Mouse (Mus musculus): ENCODE measurements around the gene Tpst1. TPM values are rescaled to one million over a fixed set of nuclear protein-coding genes. Genes with fewer than 3 reads are reported as not detected.

Gene Tpst1
- polyA plus RNA-seq, 1 experiment from 2014 or later: 60.4 TPM

DNA sequence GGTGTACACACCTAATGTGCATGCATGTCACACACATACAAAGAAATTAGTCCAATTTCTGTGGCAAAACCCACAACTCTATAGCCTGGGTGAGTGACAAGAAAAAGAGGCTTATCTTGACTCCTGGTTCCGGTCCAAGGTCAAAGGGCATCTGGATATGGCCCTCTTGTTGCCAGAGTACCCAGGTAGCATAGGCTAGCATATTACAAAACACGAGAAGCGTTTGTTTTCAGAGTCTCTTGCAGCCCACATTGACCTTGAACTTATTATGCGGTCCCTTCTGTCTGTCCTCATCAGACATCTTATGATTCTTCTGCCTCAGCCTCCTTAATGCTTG, 12.8 kb upstream of the Tpst1 start:
- 93% methylated on average over 4 of the region's 4 CpGs for WGBS
- no peak for DNase-seq (ENCODE audit: low spot score)
- H3K27me3 ChIP-seq (ENCODE audit: low read depth, poor library complexity, severe bottlenecking): no peaks in the 10 kb centered on the region
- H3K9me3 ChIP-seq (replicated peaks): no peaks in the 10 kb centered on the region
- peaks cover 52% of the 10 kb centered on the region for H3K36me3 ChIP-seq
- H3K4me1 ChIP-seq: peaks cover 3% of the 10 kb centered on the region
- H3K4me3 ChIP-seq: no peak overlapping the region
- no peak overlapping the region for H3K27ac ChIP-seq (replicated peaks)

DNA sequence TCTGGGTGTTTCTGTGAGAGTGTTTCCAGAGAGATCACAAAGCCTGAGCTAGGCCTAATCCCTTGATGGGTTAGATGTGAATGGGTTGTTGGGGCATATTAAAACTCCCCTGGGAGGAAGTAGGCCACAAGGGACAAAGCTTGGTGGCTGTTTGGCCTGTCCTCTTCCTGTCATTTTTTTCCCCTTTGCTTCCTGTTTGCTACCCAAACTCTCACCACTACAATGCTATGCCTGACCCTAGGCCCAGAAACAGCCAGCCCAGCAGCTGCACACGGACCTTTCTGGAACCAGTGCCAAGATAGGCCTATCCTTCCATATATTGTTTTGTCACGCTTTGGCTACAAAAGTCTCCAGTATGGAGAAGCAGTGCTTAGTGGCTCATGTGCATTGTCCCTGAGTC, 11.0 kb upstream of the Tpst1 start:
- H3K27ac ChIP-seq (replicated peaks): no peak overlapping the region
- no peaks in the 10 kb centered on the region for H3K27me3 ChIP-seq (ENCODE audit: low read depth, poor library complexity, severe bottlenecking)
- H3K4me1 ChIP-seq: peaks cover 3% of the 10 kb centered on the region
- 84% methylated on average over 2 of the region's 2 CpGs for WGBS
- H3K36me3 ChIP-seq: peaks cover 48% of the 10 kb centered on the region
- no peak for DNase-seq (ENCODE audit: low spot score)
- no peak overlapping the region for H3K4me3 ChIP-seq
- H3K9me3 ChIP-seq (replicated peaks): no peaks in the 10 kb centered on the region

DNA sequence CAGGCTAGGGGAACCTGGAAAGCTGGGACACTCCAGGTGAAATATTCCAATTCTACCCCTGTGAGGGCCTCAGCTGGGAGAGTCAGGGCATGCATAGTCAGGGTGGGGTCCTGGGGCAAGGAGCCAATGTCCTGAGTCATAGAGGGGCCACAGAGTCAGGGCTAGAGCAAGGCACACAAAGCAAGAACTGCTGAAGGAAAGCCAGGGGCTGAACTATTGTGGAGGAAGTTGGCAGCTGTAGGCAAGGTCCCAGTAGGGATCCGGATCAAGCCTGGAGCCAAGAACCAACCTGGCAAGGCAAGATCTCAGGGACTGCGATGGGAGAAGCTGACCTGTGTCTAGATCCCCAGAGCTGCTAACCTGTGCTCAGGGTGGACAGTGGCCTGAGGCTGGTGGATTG, 9.4 kb upstream of the Tpst1 start:
- H3K36me3 ChIP-seq: peaks cover 38% of the 10 kb centered on the region
- no peak for DNase-seq (ENCODE audit: low spot score)
- H3K4me3 ChIP-seq: no peak overlapping the region
- 81% methylated on average over 2 of the region's 2 CpGs for WGBS
- no peaks in the 10 kb centered on the region for H3K9me3 ChIP-seq (replicated peaks)
- no peak overlapping the region for H3K27ac ChIP-seq (replicated peaks)
- H3K27me3 ChIP-seq (ENCODE audit: low read depth, poor library complexity, severe bottlenecking): no peaks in the 10 kb centered on the region
- peaks cover 3% of the 10 kb centered on the region for H3K4me1 ChIP-seq

DNA sequence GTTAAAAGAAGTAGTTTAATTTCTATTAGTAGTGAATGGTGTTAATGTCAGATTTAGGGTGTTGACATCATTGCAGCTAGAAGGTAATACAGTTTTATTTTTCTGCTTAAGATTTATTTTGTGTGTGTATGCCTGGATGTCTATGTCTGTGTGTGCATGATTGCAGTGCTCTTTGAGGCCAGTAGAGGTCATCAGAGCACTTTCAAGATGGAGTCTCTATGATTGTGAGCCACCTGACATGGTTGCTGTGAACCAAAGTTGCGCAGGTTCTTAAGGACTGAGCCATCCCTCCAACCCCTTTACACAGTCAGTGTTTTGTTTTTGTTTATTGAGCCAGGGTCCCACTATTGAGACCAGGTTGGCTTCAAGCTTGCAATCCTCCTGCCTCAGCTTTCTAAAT, 7.5 kb upstream of the Tpst1 start:
- H3K27ac ChIP-seq (replicated peaks): no peak overlapping the region
- H3K4me3 ChIP-seq: no peak overlapping the region
- H3K4me1 ChIP-seq: no peaks in the 10 kb centered on the region
- WGBS: 93% methylated on average over 1 of the region's 1 CpGs
- DNase-seq (ENCODE audit: low spot score): no peak
- no peaks in the 10 kb centered on the region for H3K27me3 ChIP-seq (ENCODE audit: low read depth, poor library complexity, severe bottlenecking)
- H3K36me3 ChIP-seq: peaks cover 20% of the 10 kb centered on the region
- H3K9me3 ChIP-seq (replicated peaks): no peaks in the 10 kb centered on the region

DNA sequence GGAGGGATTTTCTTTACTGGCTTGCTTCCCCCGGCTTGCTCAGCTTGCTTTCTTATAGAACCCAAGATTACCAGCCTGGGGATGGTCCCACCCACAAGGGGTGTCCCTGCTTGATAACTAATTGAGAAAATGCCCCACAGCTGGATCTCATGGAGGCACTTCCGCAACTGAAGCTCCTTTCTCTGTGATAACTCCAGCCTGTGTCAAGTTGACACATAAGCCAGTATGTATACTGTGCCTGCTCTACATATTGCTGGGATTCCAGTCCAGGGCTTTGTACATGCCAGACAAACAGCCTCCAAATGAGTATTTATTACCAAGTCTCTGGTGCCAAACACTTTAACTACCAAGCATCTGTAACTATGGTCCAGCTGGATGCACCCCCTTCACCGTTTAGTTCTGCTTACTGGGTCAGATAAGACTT, 5.3 kb upstream of the Tpst1 start:
- Histone ChIP-seq H3K4me3 (no peak overlapping the region), H3K9me3 (replicated peaks) (no peaks in the 10 kb centered on the region), H3K4me1 (no peaks in the 10 kb centered on the region), H3K27ac (replicated peaks) (no peak overlapping the region), H3K27me3 (ENCODE audit: low read depth, poor library complexity, severe bottlenecking) (no peaks in the 10 kb centered on the region), H3K36me3 (peaks cover under 1% of the 10 kb centered on the region; the same call in 1 of the 2 replicates)
- WGBS: 78% methylated on average over 3 of the region's 3 CpGs
- no peak for DNase-seq (ENCODE audit: low spot score)

DNA sequence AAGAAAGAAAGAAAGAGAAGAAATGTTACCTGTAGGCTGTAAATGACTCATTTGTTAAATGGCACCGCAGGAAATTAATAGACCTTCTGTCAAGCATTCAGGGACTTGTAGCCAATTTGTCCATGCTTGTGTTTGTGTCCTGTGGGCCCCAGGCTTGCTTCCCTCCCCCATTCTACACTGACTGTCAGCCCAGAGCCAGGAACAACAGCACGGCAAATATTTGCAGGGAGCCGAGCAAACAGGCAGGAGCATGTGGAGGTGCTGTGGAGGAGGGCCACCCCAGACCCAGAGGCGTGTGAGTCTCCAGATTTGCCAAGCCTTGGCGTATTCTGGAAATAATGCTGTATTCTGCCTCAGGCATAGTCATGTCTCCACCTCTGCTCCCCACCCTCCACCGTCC, 1.4 kb downstream of the Tpst1 start:
- DNase-seq (ENCODE audit: low spot score): no peak
- H3K4me3 ChIP-seq: no peak overlapping the region
- no peaks in the 10 kb centered on the region for H3K9me3 ChIP-seq (replicated peaks)
- H3K27me3 ChIP-seq (ENCODE audit: low read depth, poor library complexity, severe bottlenecking): peaks cover 12% of the 10 kb centered on the region
- 80% methylated on average over 6 of the region's 6 CpGs for WGBS
- H3K36me3 ChIP-seq: no peaks in the 10 kb centered on the region
- H3K27ac ChIP-seq (replicated peaks): 0 out of 2 replicates have a peak overlapping the region, but pooled peaks have one; percentile 3
- peaks cover 9% of the 10 kb centered on the region for H3K4me1 ChIP-seq

DNA sequence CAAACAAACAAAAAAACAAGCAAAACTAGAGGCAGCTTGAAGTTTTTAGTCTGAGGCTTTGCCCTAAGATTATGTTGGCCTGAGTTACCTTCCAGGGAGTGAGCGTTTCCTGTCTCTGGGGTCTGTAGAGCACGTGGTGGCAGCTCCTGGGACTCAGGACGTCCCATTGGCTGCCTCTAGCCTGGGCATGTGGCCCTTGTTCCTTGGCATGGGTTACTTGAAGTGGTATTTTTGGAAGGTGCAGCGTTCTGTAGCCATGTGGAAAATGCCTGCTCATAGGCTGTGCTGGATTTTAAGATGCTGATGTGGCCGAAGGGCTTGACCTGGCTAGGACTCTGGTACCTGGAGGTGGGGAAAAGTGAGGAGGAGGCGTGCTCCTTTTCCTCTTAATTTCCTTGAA, 3.3 kb downstream of the Tpst1 start:
- Histone ChIP-seq H3K27me3 (ENCODE audit: low read depth, poor library complexity, severe bottlenecking) (peaks cover 12% of the 10 kb centered on the region), H3K4me3 (no peak overlapping the region), H3K9me3 (replicated peaks) (peaks cover 4% of the 10 kb centered on the region; the same call in 1 of the 2 replicates), H3K27ac (replicated peaks) (no peak overlapping the region), H3K4me1 (peaks cover 15% of the 10 kb centered on the region), H3K36me3 (peaks cover 7% of the 10 kb centered on the region)
- no peak for DNase-seq (ENCODE audit: low spot score)
- 72% methylated on average over 6 of the region's 6 CpGs for WGBS

DNA sequence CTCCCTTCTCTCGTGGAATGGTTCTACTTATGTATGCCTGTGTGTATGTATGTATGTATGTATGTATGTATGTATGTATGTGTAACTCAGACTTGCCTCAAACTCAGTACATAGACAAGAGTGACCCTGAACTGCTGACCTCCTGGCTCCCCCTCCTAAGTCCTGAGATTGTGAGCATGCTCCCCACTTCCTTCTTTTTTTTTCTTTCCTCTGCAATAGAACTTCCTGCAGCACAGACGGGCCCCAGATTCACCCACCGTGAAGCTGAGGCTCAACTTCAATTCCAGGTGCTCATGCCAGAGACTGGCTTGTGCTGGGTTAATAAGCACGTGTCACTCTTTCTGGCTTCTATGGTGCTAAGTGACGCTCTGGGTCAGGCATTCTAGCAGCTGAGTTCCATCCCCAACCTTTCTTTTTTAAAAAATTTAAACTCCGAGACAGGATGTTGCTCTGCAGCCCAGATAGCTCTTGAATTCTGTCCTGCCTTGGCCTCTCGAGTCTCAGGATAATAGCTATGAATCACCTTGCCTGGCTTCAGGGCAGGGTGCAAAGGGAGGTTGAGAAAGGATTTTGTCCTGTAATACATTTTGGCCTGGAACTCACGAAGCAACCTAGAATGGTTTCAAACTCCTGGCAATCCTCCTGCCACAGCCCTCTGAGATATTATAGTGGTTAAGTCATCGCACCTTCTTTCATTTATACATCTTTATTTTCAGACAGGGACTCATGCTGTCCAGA, 5.1 kb downstream of the Tpst1 start:
- no peak for DNase-seq (ENCODE audit: low spot score)
- H3K27me3 ChIP-seq (ENCODE audit: low read depth, poor library complexity, severe bottlenecking): peaks cover 12% of the 10 kb centered on the region
- no peak overlapping the region; the same call in 1 of the 2 replicates for H3K27ac ChIP-seq (replicated peaks)
- WGBS: 77% methylated on average over 9 of the region's 9 CpGs
- H3K36me3 ChIP-seq: peaks cover 24% of the 10 kb centered on the region
- peaks cover 15% of the 10 kb centered on the region for H3K4me1 ChIP-seq
- peaks cover 7% of the 10 kb centered on the region; the same call in 1 of the 2 replicates for H3K9me3 ChIP-seq (replicated peaks)
- no peak overlapping the region; the same call in 1 of the 2 replicates for H3K4me3 ChIP-seq

DNA sequence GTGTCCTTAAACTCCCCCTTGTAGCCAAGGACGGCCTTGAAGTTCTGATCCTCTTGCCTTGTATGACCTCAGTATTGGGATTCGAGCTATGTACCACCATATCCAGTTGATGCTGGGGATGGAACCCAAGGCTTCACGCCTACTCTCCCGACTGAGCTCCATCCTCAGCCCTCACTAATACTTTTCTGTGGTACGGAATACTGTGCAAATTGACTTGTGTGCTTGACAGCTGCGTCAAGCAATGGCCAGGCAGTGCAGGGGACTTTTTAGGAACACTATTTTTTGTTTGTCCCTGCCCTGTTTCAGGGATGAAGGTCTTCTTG, 5.7 kb downstream of the Tpst1 start:
- H3K27ac ChIP-seq (replicated peaks): peak overlapping the region; percentile 96
- DNase-seq (ENCODE audit: low spot score): no peak
- H3K27me3 ChIP-seq (ENCODE audit: low read depth, poor library complexity, severe bottlenecking): peaks cover 12% of the 10 kb centered on the region
- H3K4me1 ChIP-seq: peaks cover 15% of the 10 kb centered on the region
- 42% methylated on average over 6 of the region's 6 CpGs for WGBS
- H3K4me3 ChIP-seq: peak overlapping the region; percentile 85
- peaks cover 29% of the 10 kb centered on the region for H3K36me3 ChIP-seq
- peaks cover 7% of the 10 kb centered on the region; the same call in 1 of the 2 replicates for H3K9me3 ChIP-seq (replicated peaks)

DNA sequence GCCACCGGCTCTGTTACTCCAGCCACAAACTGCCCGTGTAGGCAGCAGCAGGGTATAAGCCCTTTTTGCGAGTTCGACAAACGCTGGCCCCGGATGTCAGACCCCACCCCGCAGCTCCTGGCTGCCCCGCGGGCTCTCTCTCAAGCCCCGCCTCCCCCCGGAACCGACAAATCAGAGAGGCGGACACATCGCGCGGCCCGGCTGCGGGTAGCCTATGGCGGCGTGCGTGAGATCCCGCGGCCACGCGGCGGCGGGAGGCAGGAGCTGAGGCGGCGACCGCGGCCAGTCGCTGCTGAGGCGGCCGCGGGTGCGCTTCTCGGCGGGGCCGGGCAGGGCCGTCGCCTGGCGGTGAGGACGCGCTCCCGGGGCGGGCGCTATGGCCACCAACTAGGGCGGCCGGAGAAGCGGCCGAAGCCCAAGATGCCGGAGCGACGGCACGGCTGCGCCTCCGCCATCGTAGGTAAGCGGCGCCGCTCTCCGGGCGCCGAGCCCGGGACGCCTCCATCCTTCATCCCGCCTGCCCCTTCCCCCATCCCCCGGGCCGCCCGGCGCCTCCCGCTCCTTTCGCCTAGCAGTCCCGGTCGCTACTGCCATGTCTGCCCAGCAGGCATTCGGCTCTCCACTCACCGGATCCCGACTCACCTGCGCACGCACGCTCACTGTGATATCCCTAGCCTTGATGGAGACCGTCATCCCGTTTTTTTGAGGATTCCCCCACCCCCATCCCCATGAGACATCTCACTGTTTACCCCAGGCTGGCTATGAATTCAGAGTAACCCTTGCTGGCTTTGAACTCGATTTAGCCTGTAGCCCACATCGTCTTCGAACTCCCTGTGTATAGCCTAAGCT, 6.3 kb downstream of the Tpst1 start:
- peaks cover 15% of the 10 kb centered on the region for H3K4me1 ChIP-seq
- peak overlapping the region; percentile 96 for H3K27ac ChIP-seq (replicated peaks)
- H3K4me3 ChIP-seq: peak overlapping the region; percentile 85
- H3K27me3 ChIP-seq (ENCODE audit: low read depth, poor library complexity, severe bottlenecking): peaks cover 12% of the 10 kb centered on the region
- H3K9me3 ChIP-seq (replicated peaks): peaks cover 7% of the 10 kb centered on the region; the same call in 1 of the 2 replicates
- 2% methylated on average over 86 of the region's 86 CpGs for WGBS
- H3K36me3 ChIP-seq: peaks cover 36% of the 10 kb centered on the region
- DNase-seq (ENCODE audit: low spot score): peak; percentile 97

DNA sequence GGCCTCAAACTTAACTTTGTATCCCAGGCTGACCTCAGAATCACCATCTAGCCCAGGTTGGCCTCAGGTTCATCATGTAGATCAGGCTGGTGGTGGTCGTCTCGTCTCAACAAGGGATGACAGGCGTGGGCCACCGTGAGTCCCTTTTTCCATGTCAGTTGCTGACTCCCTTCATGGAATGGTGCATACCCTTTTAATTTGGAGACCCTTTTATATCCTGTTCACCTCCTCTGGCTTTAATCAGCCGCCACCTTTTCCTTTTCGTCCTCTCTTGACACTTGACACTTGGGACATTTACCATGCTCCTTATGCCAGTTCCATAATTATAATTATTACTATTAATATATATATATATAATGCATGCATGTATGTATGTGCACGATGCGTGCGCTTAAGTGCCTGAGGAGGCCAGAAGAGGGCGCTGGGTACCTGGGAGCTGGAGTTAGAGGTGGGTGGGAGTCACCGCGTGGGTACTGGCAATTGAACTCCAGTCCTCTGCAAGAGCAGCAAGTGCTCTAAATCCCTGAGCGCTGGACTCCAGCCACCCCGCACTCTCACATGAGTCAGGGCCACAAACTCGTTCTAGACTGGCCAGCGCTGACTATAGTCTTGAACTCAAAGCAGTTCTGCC, 7.0 kb downstream of the Tpst1 start:
- peaks cover 8% of the 10 kb centered on the region; the same call in 1 of the 2 replicates for H3K9me3 ChIP-seq (replicated peaks)
- peak overlapping the region; percentile 85 for H3K4me3 ChIP-seq
- H3K4me1 ChIP-seq: peaks cover 15% of the 10 kb centered on the region
- DNase-seq (ENCODE audit: low spot score): peak; percentile 27
- peaks cover 12% of the 10 kb centered on the region for H3K27me3 ChIP-seq (ENCODE audit: low read depth, poor library complexity, severe bottlenecking)
- peaks cover 43% of the 10 kb centered on the region for H3K36me3 ChIP-seq
- WGBS: 76% methylated on average over 16 of the region's 16 CpGs
- H3K27ac ChIP-seq (replicated peaks): peak overlapping the region; percentile 96

DNA sequence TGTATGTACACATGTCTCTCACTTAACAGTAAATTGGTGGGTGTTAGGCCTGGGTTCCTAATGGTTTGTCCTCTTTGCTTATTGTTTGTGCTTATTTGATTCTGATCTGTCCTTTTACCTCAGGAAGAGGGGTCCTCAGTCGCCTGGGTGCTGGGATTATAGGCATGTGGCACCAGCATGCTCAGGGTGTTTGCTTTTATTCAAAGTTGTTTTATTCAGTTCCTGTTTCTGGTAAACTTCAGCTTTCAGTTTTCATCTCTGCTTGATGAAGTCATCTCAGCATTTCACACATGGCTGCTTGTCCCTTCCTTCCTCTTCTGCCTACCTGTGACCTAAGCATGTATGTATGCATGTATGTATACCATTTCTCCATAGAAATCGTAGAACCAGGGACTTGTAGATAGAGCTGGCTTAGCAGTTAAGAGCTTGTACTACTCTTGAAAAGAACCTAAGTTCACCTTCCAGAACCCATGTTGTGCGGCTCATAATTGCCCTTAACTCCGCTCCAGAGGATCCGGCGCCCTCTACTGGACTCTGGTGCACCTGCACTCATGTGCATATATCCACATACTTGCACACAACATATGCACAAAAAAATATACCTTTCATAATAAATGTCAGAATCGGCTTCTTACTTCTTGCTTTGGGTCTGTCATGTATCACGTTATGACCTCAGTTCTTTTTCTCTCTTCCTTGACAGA, 8.2 kb downstream of the Tpst1 start:
- Histone ChIP-seq H3K27ac (replicated peaks) (no peak overlapping the region), H3K4me1 (peaks cover 15% of the 10 kb centered on the region), H3K27me3 (ENCODE audit: low read depth, poor library complexity, severe bottlenecking) (peaks cover 12% of the 10 kb centered on the region), H3K4me3 (no peak overlapping the region), H3K36me3 (peaks cover 55% of the 10 kb centered on the region), H3K9me3 (replicated peaks) (peaks cover 13% of the 10 kb centered on the region; the same call in 1 of the 2 replicates)
- WGBS: 96% methylated on average over 8 of the region's 8 CpGs
- DNase-seq (ENCODE audit: low spot score): no peak

Measured in midbrain, embryonic 10.5 days (tissue).